Mouse (Mus musculus): Measurements from ENCODE around the gene Scd2. TPM values are rescaled to one million over a fixed set of nuclear protein-coding genes. Genes with fewer than 3 reads are reported as not detected.

The Scd2 gene
- polyA plus RNA-seq, 1 experiment from 2014 or later: 293 TPM

- H3K27ac ChIP-seq (ENCODE audit: low read depth, low read length): no peak overlapping the region
- no peak for ATAC-seq (ENCODE audit: low read depth)
- H3K9me3 ChIP-seq (ENCODE audit: control insufficient read depth, low read length): no peaks in the 10 kb centered on the region
- H3K4me2 ChIP-seq (ENCODE audit: low read depth, low read length): peak overlapping the region; percentile 95
- H3K36me3 ChIP-seq (ENCODE audit: control insufficient read depth, insufficient read depth, low read length): peaks cover 71% of the 10 kb centered on the region
- no peaks in the 10 kb centered on the region for H3K27me3 ChIP-seq (ENCODE audit: control insufficient read depth, insufficient read depth, low read length)
- H3K4me3 ChIP-seq (ENCODE audit: low read depth, low read length): peak overlapping the region; percentile 79
- H3K9ac ChIP-seq (replicated peaks; ENCODE audit: low read depth, low read length): no peak overlapping the region
- WGBS: 82% methylated on average over 9 of the region's 9 CpGs
- peaks cover 51% of the 10 kb centered on the region for H3K4me1 ChIP-seq (ENCODE audit: control insufficient read depth, insufficient read depth, low read length)
Measured at GRCm38 (mm10) chr19:44299078-44299477, 5.6 kb downstream of the Scd2 start.

GRCm38 (mm10) chr19:44299902-44300301 lies 6.4 kb downstream of the Scd2 start:
- WGBS: 82% methylated on average over 6 of the region's 6 CpGs
- no peaks in the 10 kb centered on the region for H3K9me3 ChIP-seq (ENCODE audit: control insufficient read depth, low read length)
- no peak overlapping the region for H3K9ac ChIP-seq (replicated peaks; ENCODE audit: low read depth, low read length)
- no peak overlapping the region for H3K27ac ChIP-seq (ENCODE audit: low read depth, low read length)
- H3K36me3 ChIP-seq (ENCODE audit: control insufficient read depth, insufficient read depth, low read length): peaks cover 80% of the 10 kb centered on the region
- H3K4me3 ChIP-seq (ENCODE audit: low read depth, low read length): no peak overlapping the region
- H3K4me2 ChIP-seq (ENCODE audit: low read depth, low read length): peak overlapping the region; percentile 95; the same call in 1 of the 2 replicates
- H3K27me3 ChIP-seq (ENCODE audit: control insufficient read depth, insufficient read depth, low read length): no peaks in the 10 kb centered on the region
- peaks cover 51% of the 10 kb centered on the region for H3K4me1 ChIP-seq (ENCODE audit: control insufficient read depth, insufficient read depth, low read length)
- ATAC-seq (ENCODE audit: low read depth): no peak

GRCm38 (mm10) chr19:44300520-44300919 lies 7.0 kb downstream of the Scd2 start:
- no peak overlapping the region for H3K4me3 ChIP-seq (ENCODE audit: low read depth, low read length)
- no peaks in the 10 kb centered on the region for H3K9me3 ChIP-seq (ENCODE audit: control insufficient read depth, low read length)
- H3K36me3 ChIP-seq (ENCODE audit: control insufficient read depth, insufficient read depth, low read length): peaks cover 85% of the 10 kb centered on the region
- ATAC-seq (ENCODE audit: low read depth): no peak
- H3K9ac ChIP-seq (replicated peaks; ENCODE audit: low read depth, low read length): no peak overlapping the region
- H3K4me1 ChIP-seq (ENCODE audit: control insufficient read depth, insufficient read depth, low read length): peaks cover 51% of the 10 kb centered on the region
- peak overlapping the region; percentile 95; the same call in 1 of the 2 replicates for H3K4me2 ChIP-seq (ENCODE audit: low read depth, low read length)
- no peak overlapping the region for H3K27ac ChIP-seq (ENCODE audit: low read depth, low read length)
- WGBS: 71% methylated on average over 7 of the region's 7 CpGs
- H3K27me3 ChIP-seq (ENCODE audit: control insufficient read depth, insufficient read depth, low read length): no peaks in the 10 kb centered on the region

DNA sequence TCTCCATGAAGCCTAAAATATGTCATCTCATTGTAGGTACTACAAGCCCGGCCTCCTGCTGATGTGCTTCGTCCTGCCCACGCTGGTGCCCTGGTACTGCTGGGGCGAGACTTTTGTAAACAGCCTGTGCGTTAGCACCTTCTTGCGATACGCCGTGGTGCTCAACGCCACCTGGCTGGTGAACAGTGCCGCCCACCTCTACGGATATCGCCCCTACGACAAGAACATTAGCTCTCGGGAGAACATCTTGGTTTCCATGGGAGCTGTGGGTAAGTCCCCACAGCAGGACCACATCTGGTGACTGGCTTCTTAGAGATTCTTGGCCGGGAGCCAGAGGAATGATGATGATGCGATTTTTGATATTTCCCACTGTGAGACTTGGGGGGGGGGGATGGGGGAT lies 7.7 kb downstream of the Scd2 start:
- Histone ChIP-seq H3K27ac (ENCODE audit: low read depth, low read length) (no peak overlapping the region), H3K9me3 (ENCODE audit: control insufficient read depth, low read length) (no peaks in the 10 kb centered on the region), H3K36me3 (ENCODE audit: control insufficient read depth, insufficient read depth, low read length) (peaks cover 92% of the 10 kb centered on the region), H3K4me2 (ENCODE audit: low read depth, low read length) (peak overlapping the region; percentile 20; the same call in 1 of the 2 replicates), H3K4me1 (ENCODE audit: control insufficient read depth, insufficient read depth, low read length) (peaks cover 51% of the 10 kb centered on the region), H3K27me3 (ENCODE audit: control insufficient read depth, insufficient read depth, low read length) (no peaks in the 10 kb centered on the region), H3K9ac (replicated peaks; ENCODE audit: low read depth, low read length) (no peak overlapping the region), H3K4me3 (ENCODE audit: low read depth, low read length) (no peak overlapping the region)
- no peak for ATAC-seq (ENCODE audit: low read depth)
- whole genome bisulfite sequencing: 62% methylated on average over 16 of the region's 16 CpGs

GRCm38 (mm10) chr19:44301671-44302305 lies 8.3 kb downstream of the Scd2 start:
- 0 out of 2 replicates have a peak overlapping the region, but pooled peaks have one; percentile 0 for H3K4me2 ChIP-seq (ENCODE audit: low read depth, low read length)

GRCm38 (mm10) chr19:44302901-44303300 lies 9.4 kb downstream of the Scd2 start:
- Histone ChIP-seq H3K9me3 (ENCODE audit: control insufficient read depth, low read length) (no peaks in the 10 kb centered on the region), H3K27ac (ENCODE audit: low read depth, low read length) (no peak overlapping the region), H3K4me2 (ENCODE audit: low read depth, low read length) (no peak overlapping the region), H3K4me1 (ENCODE audit: control insufficient read depth, insufficient read depth, low read length) (peaks cover 39% of the 10 kb centered on the region), H3K4me3 (ENCODE audit: low read depth, low read length) (no peak overlapping the region), H3K9ac (replicated peaks; ENCODE audit: low read depth, low read length) (no peak overlapping the region), H3K27me3 (ENCODE audit: control insufficient read depth, insufficient read depth, low read length) (no peaks in the 10 kb centered on the region), H3K36me3 (ENCODE audit: control insufficient read depth, insufficient read depth, low read length) (peaks cover 94% of the 10 kb centered on the region)
- 81% methylated on average over 11 of the region's 11 CpGs for WGBS
- no peak for ATAC-seq (ENCODE audit: low read depth)

More at GRCm38 (mm10) chr19:44301671-44302305, 8.3 kb downstream of the Scd2 start:
- H3K4me3 ChIP-seq (ENCODE audit: low read depth, low read length): no peak overlapping the region
- H3K27ac ChIP-seq (ENCODE audit: low read depth, low read length): no peak overlapping the region
- H3K27me3 ChIP-seq (ENCODE audit: control insufficient read depth, insufficient read depth, low read length): no peaks in the 10 kb centered on the region
- no peaks in the 10 kb centered on the region for H3K9me3 ChIP-seq (ENCODE audit: control insufficient read depth, low read length)
- peaks cover 97% of the 10 kb centered on the region for H3K36me3 ChIP-seq (ENCODE audit: control insufficient read depth, insufficient read depth, low read length)
- no peak overlapping the region for H3K9ac ChIP-seq (replicated peaks; ENCODE audit: low read depth, low read length)
- WGBS: 69% methylated on average over 9 of the region's 9 CpGs
- peaks cover 50% of the 10 kb centered on the region for H3K4me1 ChIP-seq (ENCODE audit: control insufficient read depth, insufficient read depth, low read length)
- ATAC-seq (ENCODE audit: low read depth): no peak

DNA sequence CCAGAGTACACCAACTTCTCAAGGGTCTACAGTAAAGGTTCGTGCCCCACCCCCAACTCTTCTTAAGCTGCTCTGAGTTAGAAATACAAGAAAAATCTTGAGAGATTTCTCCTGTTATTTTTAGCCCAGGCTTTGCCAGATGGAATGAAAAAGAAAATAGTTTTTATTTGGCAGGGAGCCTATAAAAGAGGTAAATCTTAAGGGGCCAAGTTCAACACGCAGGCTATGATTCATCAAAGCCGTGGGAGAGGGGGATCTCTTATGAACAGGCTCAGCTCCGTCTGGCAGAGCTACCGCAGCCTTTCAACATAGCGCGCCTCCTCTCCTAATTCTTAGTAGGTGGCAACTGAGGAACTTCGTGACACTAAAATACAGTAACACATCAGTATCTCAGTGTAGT lies 10.0 kb downstream of the Scd2 start:
- 81% methylated on average over 8 of the region's 8 CpGs for WGBS
- ATAC-seq (ENCODE audit: low read depth): no peak
- H3K4me1 ChIP-seq (ENCODE audit: control insufficient read depth, insufficient read depth, low read length): peaks cover 33% of the 10 kb centered on the region

DNA sequence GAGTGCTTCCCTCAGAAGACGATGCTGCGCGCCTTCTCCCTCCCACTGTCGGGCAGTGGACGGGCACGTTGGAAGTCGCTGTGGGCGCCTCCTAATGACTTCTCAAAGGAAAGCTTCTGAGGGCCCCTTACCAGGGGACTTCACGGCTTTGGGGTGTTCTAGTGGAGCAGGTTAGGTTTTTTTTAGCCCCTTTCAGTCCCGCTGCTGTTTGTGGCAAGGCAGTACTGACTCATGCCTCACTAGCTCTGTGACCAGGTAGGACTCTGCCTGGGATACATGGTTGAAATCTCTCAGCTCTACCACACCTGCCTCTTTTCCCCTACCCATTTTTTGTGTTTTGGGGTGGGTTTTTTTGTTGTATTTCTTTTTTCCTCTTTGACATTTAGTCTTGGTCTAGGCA lies 10.9 kb downstream of the Scd2 start:
- WGBS: 81% methylated on average over 10 of the region's 10 CpGs
- no peak for ATAC-seq (ENCODE audit: low read depth)
- peaks cover 24% of the 10 kb centered on the region for H3K4me1 ChIP-seq (ENCODE audit: control insufficient read depth, insufficient read depth, low read length)
- H3K4me2 ChIP-seq (ENCODE audit: low read depth, low read length): no peak overlapping the region
- no peak overlapping the region for H3K27ac ChIP-seq (ENCODE audit: low read depth, low read length)
- H3K27me3 ChIP-seq (ENCODE audit: control insufficient read depth, insufficient read depth, low read length): no peaks in the 10 kb centered on the region
- no peaks in the 10 kb centered on the region for H3K9me3 ChIP-seq (ENCODE audit: control insufficient read depth, low read length)
- no peak overlapping the region for H3K9ac ChIP-seq (replicated peaks; ENCODE audit: low read depth, low read length)
- H3K36me3 ChIP-seq (ENCODE audit: control insufficient read depth, insufficient read depth, low read length): peaks cover 79% of the 10 kb centered on the region
- H3K4me3 ChIP-seq (ENCODE audit: low read depth, low read length): no peak overlapping the region

More for the DNA sequence above, 10.0 kb downstream of the Scd2 start:
- H3K9ac ChIP-seq (replicated peaks; ENCODE audit: low read depth, low read length): no peak overlapping the region
- no peaks in the 10 kb centered on the region for H3K27me3 ChIP-seq (ENCODE audit: control insufficient read depth, insufficient read depth, low read length)
- peaks cover 88% of the 10 kb centered on the region for H3K36me3 ChIP-seq (ENCODE audit: control insufficient read depth, insufficient read depth, low read length)
- H3K4me2 ChIP-seq (ENCODE audit: low read depth, low read length): no peak overlapping the region
- no peak overlapping the region for H3K4me3 ChIP-seq (ENCODE audit: low read depth, low read length)
- no peaks in the 10 kb centered on the region for H3K9me3 ChIP-seq (ENCODE audit: control insufficient read depth, low read length)
- no peak overlapping the region for H3K27ac ChIP-seq (ENCODE audit: low read depth, low read length)

DNA sequence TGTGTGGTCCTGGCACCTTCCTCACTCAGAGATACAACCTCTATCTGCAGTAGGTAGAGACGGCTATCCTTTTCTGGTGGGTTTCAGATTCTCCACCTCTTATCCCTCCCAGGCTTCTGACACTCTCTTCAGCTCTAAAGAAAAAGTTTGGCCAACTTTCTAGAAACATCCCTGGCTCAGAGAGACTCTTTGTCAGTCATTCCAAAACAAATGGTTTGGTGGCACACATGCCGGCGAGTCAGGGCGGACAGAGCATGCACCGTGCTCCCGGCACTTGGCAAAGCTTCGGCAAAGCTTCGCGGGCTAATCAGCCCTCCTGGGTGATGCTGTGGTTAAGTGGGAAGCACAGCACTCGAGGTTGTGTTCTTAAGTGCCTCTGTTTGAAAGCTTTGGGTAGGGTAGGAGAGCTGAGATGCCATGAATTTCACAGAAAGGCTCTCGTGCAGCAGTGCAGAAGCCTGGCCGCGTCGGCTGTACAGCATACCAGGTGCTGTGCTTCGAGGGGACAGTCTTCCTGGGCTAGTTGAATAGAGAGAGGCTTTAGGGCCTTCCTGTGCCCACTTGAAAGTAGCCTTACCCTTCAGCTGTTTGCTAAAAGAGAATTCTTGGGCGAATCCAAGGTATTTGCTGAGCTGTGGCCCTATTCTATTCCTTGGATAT lies 11.5 kb downstream of the Scd2 start:
- Histone ChIP-seq H3K4me1 (ENCODE audit: control insufficient read depth, insufficient read depth, low read length) (peaks cover 20% of the 10 kb centered on the region), H3K36me3 (ENCODE audit: control insufficient read depth, insufficient read depth, low read length) (peaks cover 74% of the 10 kb centered on the region), H3K9me3 (ENCODE audit: control insufficient read depth, low read length) (no peaks in the 10 kb centered on the region), H3K9ac (replicated peaks; ENCODE audit: low read depth, low read length) (no peak overlapping the region), H3K4me3 (ENCODE audit: low read depth, low read length) (no peak overlapping the region), H3K27me3 (ENCODE audit: control insufficient read depth, insufficient read depth, low read length) (no peaks in the 10 kb centered on the region), H3K27ac (ENCODE audit: low read depth, low read length) (no peak overlapping the region), H3K4me2 (ENCODE audit: low read depth, low read length) (no peak overlapping the region)
- WGBS: 88% methylated on average over 16 of the region's 16 CpGs
- ATAC-seq (ENCODE audit: low read depth): no peak

Data from neural tube, embryonic 14.5 days (tissue).